Mouse (Mus musculus) lung, postnatal 0 days (tissue): ENCODE measurements around the gene Trip11.

Source experiments
- CTCF ChIP-seq: IDR thresholded peaks from 2 replicates; pipeline ENCODE4 v1.5.1; 2016; ENCODE audit warnings: antibody characterized with exemption, mild to moderate bottlenecking
- EP300 ChIP-seq: IDR thresholded peaks from 2 replicates; pipeline ENCODE4 v1.6.1; 2016; ENCODE audit warnings: antibody characterized with exemption, mild to moderate bottlenecking, control low read depth

- TF ChIP-seq EP300, result no peak
- peak; percentile 1; the same call in 1 of the 2 replicates for TF ChIP-seq CTCF
Observed at GRCm38 (mm10) chr12:101912626-101913490, at the start of gene Trip11.
